Mouse (Mus musculus): ENCODE results near the gene Gtdc1. TPM values are rescaled to one million over a fixed set of nuclear protein-coding genes. Genes with fewer than 3 reads are reported as not detected.

Gtdc1 gene
- polyA plus RNA-seq, 1 experiment from 2014 or later, result 9.2 TPM

DNA sequence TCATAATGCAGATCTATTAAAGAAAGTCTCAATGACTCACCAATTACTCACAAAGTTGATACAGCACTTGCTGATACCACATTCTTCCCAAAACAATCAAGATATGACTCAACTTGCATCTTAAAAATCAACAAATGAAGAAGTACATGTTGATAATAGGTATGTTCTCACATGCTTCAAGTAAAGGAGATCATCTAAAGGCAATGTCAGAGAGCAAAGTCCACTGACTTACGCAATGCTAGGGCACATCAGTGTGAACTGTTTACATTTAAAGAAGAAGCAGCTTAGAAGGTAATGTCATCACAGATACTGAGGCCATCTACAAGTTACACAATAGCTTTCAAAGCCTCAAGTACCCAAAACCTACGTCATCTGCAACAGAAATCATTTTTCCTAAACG lies 7.0 kb downstream of the Gtdc1 start:
- H3K27me3 ChIP-seq (replicated peaks; ENCODE audit: low read depth, poor library complexity, severe bottlenecking), result no peaks in the 10 kb centered on the region
- no peaks in the 10 kb centered on the region for H3K36me3 ChIP-seq (replicated peaks)
- WGBS, result 63% methylated on average over 3 of the region's 3 CpGs
- peaks cover under 1% of the 10 kb centered on the region; the same call in 1 of the 2 replicates for H3K4me1 ChIP-seq
- H3K9me3 ChIP-seq, result no peaks in the 10 kb centered on the region
- H3K4me3 ChIP-seq, result no peak overlapping the region
- DNase-seq (ENCODE audit: low spot score), result no peak
- H3K27ac ChIP-seq (replicated peaks), result no peak overlapping the region

DNA sequence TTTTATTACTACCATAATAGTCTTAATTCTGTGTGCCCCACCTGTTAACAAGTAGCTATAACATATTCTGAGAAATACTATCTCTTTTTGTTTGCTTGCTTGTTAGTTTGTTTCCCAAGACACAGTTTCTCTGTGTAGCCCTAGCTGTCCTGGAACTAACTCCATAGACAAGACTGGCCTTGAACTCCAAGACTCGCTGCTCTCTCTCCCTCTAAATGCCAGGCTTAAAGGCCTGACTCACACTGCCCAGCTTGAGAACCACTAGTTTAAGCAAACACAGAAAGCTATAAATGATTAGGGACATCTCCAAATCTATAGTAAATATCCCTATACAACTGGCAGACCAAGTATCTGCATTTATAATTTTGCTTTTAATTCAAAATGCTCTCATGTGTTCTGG lies 8.1 kb downstream of the Gtdc1 start:
- H3K9me3 ChIP-seq, result no peaks in the 10 kb centered on the region
- DNase-seq (ENCODE audit: low spot score), result no peak
- H3K4me3 ChIP-seq, result no peak overlapping the region
- no peak overlapping the region for H3K27ac ChIP-seq (replicated peaks)
- no peaks in the 10 kb centered on the region for H3K4me1 ChIP-seq
- no peaks in the 10 kb centered on the region for H3K36me3 ChIP-seq (replicated peaks)
- 82% methylated on average over 1 of the region's 1 CpGs for WGBS
- H3K27me3 ChIP-seq (replicated peaks; ENCODE audit: low read depth, poor library complexity, severe bottlenecking), result no peaks in the 10 kb centered on the region

- Histone ChIP-seq H3K4me1 (no peaks in the 10 kb centered on the region), H3K36me3 (replicated peaks) (no peaks in the 10 kb centered on the region), H3K4me3 (no peak overlapping the region), H3K27me3 (replicated peaks; ENCODE audit: low read depth, poor library complexity, severe bottlenecking) (no peaks in the 10 kb centered on the region), H3K27ac (replicated peaks) (no peak overlapping the region), H3K9me3 (no peaks in the 10 kb centered on the region)
- 95% methylated on average over 2 of the region's 2 CpGs for WGBS
- no peak for DNase-seq (ENCODE audit: low spot score)
Measured at GRCm38 (mm10) chr2:44918737-44919136, 8.7 kb downstream of the Gtdc1 start.

GRCm38 (mm10) chr2:44916286-44916685 lies 11.2 kb downstream of the Gtdc1 start:
- no peak overlapping the region for H3K27ac ChIP-seq (replicated peaks)
- no peaks in the 10 kb centered on the region for H3K36me3 ChIP-seq (replicated peaks)
- H3K4me3 ChIP-seq, result no peak overlapping the region
- no peak for DNase-seq (ENCODE audit: low spot score)
- no peaks in the 10 kb centered on the region for H3K27me3 ChIP-seq (replicated peaks; ENCODE audit: low read depth, poor library complexity, severe bottlenecking)
- no peaks in the 10 kb centered on the region for H3K9me3 ChIP-seq
- H3K4me1 ChIP-seq, result no peaks in the 10 kb centered on the region

GRCm38 (mm10) chr2:44897801-44898200 lies 29.7 kb downstream of the Gtdc1 start:
- H3K36me3 ChIP-seq (replicated peaks), result no peaks in the 10 kb centered on the region
- no peaks in the 10 kb centered on the region for H3K9me3 ChIP-seq
- 90% methylated on average over 1 of the region's 1 CpGs for WGBS
- no peaks in the 10 kb centered on the region for H3K27me3 ChIP-seq (replicated peaks; ENCODE audit: low read depth, poor library complexity, severe bottlenecking)
- H3K4me1 ChIP-seq, result no peaks in the 10 kb centered on the region
- no peak for DNase-seq (ENCODE audit: low spot score)
- no peak overlapping the region for H3K4me3 ChIP-seq
- H3K27ac ChIP-seq (replicated peaks), result no peak overlapping the region

DNA sequence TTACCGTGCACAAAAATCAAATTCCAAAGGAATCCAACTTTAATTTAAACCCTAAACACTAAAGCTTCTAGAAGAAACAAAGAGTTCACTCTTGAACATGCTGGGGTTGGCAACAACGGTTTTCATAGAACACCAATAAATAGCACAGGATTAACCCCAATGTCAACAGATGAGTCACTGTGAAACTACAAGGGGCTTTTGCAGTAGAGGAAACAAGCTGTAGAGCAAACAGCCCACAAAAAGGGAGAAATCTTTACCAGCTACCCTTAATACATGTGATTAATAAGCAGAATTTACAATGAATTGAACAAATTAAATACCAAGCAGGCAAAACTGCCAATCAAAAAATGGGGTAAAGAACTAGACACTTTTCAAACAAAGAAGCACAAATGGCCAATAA lies 53.7 kb downstream of the Gtdc1 start:
- Histone ChIP-seq H3K27me3 (replicated peaks; ENCODE audit: low read depth, poor library complexity, severe bottlenecking) (no peaks in the 10 kb centered on the region), H3K27ac (replicated peaks) (no peak overlapping the region), H3K9me3 (no peaks in the 10 kb centered on the region), H3K4me1 (no peaks in the 10 kb centered on the region), H3K36me3 (replicated peaks) (no peaks in the 10 kb centered on the region), H3K4me3 (no peak overlapping the region)
- DNase-seq (ENCODE audit: low spot score), result no peak
- WGBS, result 75% methylated on average over 2 of the region's 2 CpGs

DNA sequence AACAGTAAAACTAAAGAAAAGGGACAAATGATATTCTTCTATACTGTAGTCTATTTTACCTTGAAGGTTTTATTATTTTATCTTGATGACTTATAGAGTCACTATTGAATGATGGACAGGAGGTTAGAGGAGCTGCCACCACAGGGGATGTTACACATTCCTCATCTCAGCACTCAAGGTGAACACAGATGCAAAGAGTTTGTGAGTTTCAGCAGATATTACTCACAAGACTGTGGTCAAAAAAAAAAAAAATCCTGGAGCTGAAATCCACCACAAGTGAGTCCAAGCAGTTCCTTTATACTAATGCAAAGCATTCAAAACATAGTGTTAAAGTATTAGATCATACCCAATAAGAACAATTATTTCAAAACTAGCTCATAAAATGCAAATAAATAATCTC lies 62.7 kb downstream of the Gtdc1 start:
- Histone ChIP-seq H3K27me3 (replicated peaks; ENCODE audit: low read depth, poor library complexity, severe bottlenecking) (no peaks in the 10 kb centered on the region), H3K4me3 (no peak overlapping the region), H3K9me3 (no peaks in the 10 kb centered on the region), H3K4me1 (no peaks in the 10 kb centered on the region), H3K36me3 (replicated peaks) (no peaks in the 10 kb centered on the region), H3K27ac (replicated peaks) (no peak overlapping the region)
- DNase-seq (ENCODE audit: low spot score), result no peak

GRCm38 (mm10) chr2:44854475-44854874 lies 73.0 kb downstream of the Gtdc1 start:
- Histone ChIP-seq H3K4me1 (no peaks in the 10 kb centered on the region), H3K27ac (replicated peaks) (no peak overlapping the region), H3K36me3 (replicated peaks) (peaks cover 6% of the 10 kb centered on the region), H3K4me3 (no peak overlapping the region), H3K9me3 (peaks cover 9% of the 10 kb centered on the region), H3K27me3 (replicated peaks; ENCODE audit: low read depth, poor library complexity, severe bottlenecking) (no peaks in the 10 kb centered on the region)
- 90% methylated on average over 2 of the region's 2 CpGs for WGBS
- no peak for DNase-seq (ENCODE audit: low spot score)

DNA sequence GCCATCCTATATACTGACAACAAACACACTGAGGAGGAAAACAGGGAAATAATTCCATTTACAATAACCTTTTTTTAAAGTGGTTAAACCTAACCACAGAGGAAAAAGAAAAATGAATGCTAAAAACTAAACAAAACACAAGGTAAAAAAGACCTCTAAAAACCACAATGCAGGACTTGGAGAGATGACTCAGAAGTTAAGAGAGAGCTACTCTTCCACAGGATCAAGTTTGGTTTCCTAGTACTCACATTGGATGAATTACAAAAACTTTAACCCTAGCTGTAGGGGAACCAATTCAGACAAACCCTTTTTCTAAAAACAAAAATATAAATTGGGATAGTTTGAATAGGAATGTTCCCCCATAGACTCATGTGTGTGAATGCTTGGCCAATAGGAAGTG lies 77.8 kb downstream of the Gtdc1 start:
- H3K27ac ChIP-seq (replicated peaks), result no peak overlapping the region
- H3K27me3 ChIP-seq (replicated peaks; ENCODE audit: low read depth, poor library complexity, severe bottlenecking), result no peaks in the 10 kb centered on the region
- DNase-seq (ENCODE audit: low spot score), result no peak
- H3K4me3 ChIP-seq, result no peak overlapping the region
- no peaks in the 10 kb centered on the region for H3K4me1 ChIP-seq
- H3K9me3 ChIP-seq, result peaks cover 9% of the 10 kb centered on the region
- peaks cover 6% of the 10 kb centered on the region for H3K36me3 ChIP-seq (replicated peaks)

DNA sequence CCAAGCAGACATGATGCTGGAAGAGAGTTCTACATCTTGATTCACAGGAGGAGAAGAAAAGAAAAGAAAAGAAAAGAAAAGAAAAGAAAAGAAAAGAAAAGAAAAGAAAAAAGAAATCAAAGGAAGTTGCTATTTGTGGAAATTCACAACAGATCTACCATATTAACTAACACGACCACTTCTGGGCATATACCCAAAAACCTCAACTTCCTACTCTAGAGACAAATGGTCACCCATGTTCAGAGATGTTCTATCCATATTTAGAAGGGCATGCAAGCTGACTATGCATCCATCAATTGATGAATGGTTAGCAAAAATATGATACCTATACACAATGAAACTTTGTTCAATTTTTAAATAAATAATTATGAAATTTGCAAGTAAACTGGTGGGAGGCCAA lies 79.3 kb downstream of the Gtdc1 start:
- H3K9me3 ChIP-seq, result peaks cover 9% of the 10 kb centered on the region
- 80% methylated on average over 1 of the region's 1 CpGs for WGBS
- no peak overlapping the region for H3K27ac ChIP-seq (replicated peaks)
- no peak overlapping the region for H3K4me3 ChIP-seq
- no peaks in the 10 kb centered on the region for H3K4me1 ChIP-seq
- peaks cover 6% of the 10 kb centered on the region for H3K36me3 ChIP-seq (replicated peaks)
- no peaks in the 10 kb centered on the region for H3K27me3 ChIP-seq (replicated peaks; ENCODE audit: low read depth, poor library complexity, severe bottlenecking)
- no peak for DNase-seq (ENCODE audit: low spot score)

DNA sequence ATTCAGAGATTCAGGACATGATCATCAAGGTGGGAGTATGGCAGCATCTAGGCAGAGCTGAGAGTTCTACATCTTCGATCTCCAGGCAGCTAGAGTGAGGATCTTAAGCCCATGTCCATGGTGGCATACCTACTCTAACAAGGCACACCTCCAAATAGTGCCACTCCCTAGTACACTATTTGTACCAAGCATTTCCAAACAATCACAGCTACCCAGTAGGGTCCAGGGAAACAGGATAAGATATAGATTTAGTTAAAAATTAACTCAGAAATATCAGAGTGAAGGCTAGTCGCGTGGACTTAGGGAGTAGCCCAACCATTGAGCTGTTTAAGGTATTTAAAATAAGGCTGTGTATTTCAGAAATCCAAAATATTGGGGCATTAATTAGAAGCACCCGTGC lies 82.0 kb downstream of the Gtdc1 start:
- 95% methylated on average over 4 of the region's 4 CpGs for WGBS
- Histone ChIP-seq H3K9me3 (no peaks in the 10 kb centered on the region), H3K36me3 (replicated peaks) (no peaks in the 10 kb centered on the region), H3K4me3 (no peak overlapping the region), H3K27ac (replicated peaks) (no peak overlapping the region), H3K4me1 (no peaks in the 10 kb centered on the region), H3K27me3 (replicated peaks; ENCODE audit: low read depth, poor library complexity, severe bottlenecking) (no peaks in the 10 kb centered on the region)
- no peak for DNase-seq (ENCODE audit: low spot score)

DNA sequence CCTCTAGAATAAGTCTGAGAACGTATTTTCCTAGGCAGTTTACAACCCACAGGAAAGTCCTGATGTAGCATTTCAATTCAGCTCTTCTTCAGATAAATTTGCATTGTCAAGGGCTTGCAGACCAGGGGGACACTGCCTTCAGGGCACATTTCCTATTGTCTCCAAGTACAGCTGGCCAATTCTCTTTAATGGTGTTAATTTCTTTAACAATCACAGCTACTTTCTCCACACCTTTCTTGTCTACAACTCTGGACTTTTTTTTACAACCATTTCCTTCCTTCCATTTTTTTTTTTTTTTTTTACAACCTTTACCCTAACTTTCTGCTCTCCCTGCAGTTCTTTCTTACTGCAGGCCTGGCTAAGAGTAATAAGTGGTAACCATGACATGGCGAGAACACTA lies 97.7 kb downstream of the Gtdc1 start:
- no peaks in the 10 kb centered on the region for H3K27me3 ChIP-seq (replicated peaks; ENCODE audit: low read depth, poor library complexity, severe bottlenecking)
- H3K4me3 ChIP-seq, result no peak overlapping the region
- H3K4me1 ChIP-seq, result no peaks in the 10 kb centered on the region
- no peaks in the 10 kb centered on the region for H3K9me3 ChIP-seq
- H3K36me3 ChIP-seq (replicated peaks), result no peaks in the 10 kb centered on the region
- H3K27ac ChIP-seq (replicated peaks), result no peak overlapping the region
- WGBS, result 77% methylated on average over 2 of the region's 2 CpGs
- no peak for DNase-seq (ENCODE audit: low spot score)

DNA sequence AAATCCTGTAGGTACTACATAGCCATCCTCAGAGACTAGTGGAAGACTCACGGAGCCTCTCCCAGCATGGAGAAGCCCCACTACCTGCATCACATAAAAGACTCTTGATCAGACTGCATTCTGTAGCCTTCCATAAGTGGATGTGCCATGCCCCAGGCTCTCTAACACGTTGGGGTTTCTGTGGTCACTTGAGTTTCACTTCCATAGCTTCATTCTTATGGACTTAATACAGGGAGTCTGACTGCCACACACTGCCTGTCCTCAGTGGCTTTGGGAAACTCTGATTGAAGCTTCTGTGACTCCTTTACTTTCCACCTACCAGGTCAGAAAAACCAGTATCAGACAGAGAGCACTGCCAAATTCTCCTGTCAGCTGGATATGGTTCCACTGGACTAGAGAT lies 98.1 kb downstream of the Gtdc1 start:
- Histone ChIP-seq H3K27me3 (replicated peaks; ENCODE audit: low read depth, poor library complexity, severe bottlenecking) (no peaks in the 10 kb centered on the region), H3K4me1 (no peaks in the 10 kb centered on the region), H3K4me3 (no peak overlapping the region), H3K36me3 (replicated peaks) (no peaks in the 10 kb centered on the region), H3K9me3 (no peaks in the 10 kb centered on the region), H3K27ac (replicated peaks) (no peak overlapping the region)
- 73% methylated on average over 2 of the region's 2 CpGs for WGBS
- DNase-seq (ENCODE audit: low spot score), result no peak

GRCm38 (mm10) chr2:44826609-44827008 lies 100.8 kb downstream of the Gtdc1 start:
- Histone ChIP-seq H3K4me1 (no peaks in the 10 kb centered on the region), H3K36me3 (replicated peaks) (no peaks in the 10 kb centered on the region), H3K27ac (replicated peaks) (no peak overlapping the region), H3K4me3 (no peak overlapping the region), H3K9me3 (no peaks in the 10 kb centered on the region), H3K27me3 (replicated peaks; ENCODE audit: low read depth, poor library complexity, severe bottlenecking) (no peaks in the 10 kb centered on the region)
- DNase-seq (ENCODE audit: low spot score), result no peak
- WGBS, result 92% methylated on average over 3 of the region's 3 CpGs

Data from embryonic facial prominence, embryonic 10.5 days (tissue).